Mouse (Mus musculus): ENCODE measurements around the gene Dab1. TPM values are rescaled to one million over a fixed set of nuclear protein-coding genes. Genes with fewer than 3 reads are reported as not detected.

Gene Dab1
- polyA plus RNA-seq, 1 experiment, result 56.8 TPM

DNA sequence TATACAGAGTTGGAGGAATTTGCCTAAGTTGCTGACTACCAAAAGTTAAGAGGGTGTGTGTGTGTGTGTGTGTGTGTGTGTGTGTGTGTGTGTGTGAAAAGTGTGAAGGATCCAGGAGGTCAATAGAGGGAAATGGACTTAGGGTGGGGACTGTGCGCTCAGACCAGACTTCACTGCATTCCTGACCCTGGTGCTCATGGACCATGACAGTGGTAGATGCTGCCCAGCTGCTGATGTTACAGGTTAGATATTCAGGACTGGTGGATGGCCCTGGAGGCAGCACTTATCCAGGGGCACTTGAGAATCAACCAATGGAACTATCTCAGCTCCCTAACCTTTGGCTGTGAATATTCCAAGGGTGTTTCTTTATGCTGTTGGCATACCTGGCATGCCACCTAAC lies 929.1 kb downstream of the Dab1 start:
- no peak for DNase-seq (ENCODE audit: extremely low spot score in 1 of 2, low spot score in 1 of 2)

DNA sequence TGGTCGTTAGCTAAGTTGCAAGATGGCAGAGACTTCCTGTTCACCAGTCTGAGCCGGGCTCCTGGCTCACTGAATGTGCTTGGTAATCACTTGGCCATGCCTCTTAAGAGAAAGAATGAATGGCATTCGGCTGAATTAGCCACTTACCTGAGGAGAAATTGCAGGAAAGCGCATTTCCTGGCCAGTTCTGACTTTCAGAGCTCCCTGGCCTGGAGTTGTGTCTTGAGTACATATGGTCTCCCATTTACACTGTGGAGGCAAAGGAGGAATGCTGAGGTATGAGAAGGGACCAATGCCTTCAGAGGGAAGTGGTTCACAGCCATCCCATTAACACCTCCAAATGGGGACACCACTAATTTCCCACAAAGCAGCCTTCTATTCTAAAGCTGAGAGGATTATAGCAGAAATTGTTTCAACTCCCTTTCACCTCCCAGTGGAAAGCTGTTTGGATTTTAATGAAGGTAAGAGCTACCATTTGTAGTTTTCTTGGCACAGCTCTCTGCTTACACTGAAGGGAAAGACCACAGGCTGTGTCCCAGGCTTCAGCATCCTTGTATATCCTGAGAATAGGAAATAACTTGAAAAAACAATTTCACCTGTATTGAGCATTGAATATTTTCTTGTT lies 931.5 kb downstream of the Dab1 start:
- no peak for DNase-seq (ENCODE audit: extremely low spot score in 1 of 2, low spot score in 1 of 2)

DNA sequence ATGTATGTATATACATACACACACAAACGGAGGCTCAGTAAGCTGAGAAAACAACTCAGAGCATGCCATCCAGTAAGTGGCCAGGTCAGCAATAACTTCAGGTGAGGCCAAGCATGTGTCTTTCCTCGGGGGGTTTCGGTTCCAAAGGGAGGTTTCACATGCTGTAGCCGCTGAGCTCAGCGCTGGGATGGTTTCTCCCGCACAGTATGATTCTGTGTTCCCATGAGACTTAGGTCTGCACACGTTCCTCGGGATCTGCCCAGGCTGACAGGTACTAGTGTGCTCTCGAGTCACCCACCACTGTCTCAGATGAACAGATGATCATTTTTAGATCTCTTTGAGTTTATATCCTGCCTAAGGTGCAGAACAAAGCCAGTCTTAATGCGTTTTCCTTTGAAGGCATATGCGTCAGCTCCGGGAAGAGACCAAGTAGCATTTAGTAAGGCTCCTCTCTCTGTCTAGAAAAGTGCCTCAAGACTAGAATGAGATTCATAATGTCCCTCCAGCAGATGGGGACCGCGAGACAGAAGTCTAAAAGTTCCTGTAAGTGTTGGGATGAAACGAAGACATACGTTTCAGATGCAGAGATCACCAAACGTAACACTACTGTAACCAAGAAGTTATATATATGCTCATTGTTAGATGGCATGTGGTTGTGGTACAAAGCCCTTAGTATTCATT lies 932.4 kb downstream of the Dab1 start:
- peak in 1 of 2 experiments; percentile 30 for DNase-seq (ENCODE audit: extremely low spot score in 1 of 2, low spot score in 1 of 2)

DNA sequence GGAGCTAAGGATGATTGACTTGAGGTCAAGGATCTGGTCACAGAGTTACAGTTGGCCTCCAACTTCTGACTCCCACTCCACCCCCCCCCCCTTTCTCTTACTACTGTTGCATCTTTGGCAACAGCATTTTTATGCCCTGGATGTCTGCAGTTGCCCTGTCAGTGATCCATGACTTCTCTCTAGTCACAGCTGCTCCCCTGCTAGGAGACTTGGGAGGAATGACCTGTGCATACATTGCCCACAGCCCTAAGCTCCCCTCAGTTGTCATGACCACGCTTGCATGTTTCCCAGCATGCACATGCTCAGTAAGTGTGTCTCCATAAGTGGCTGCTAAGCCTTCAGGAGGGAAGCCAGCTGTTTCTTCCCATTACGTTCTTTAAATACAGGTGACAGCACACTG lies 936.2 kb downstream of the Dab1 start:
- DNase-seq (ENCODE audit: extremely low spot score in 1 of 2, low spot score in 1 of 2), result no peak

DNA sequence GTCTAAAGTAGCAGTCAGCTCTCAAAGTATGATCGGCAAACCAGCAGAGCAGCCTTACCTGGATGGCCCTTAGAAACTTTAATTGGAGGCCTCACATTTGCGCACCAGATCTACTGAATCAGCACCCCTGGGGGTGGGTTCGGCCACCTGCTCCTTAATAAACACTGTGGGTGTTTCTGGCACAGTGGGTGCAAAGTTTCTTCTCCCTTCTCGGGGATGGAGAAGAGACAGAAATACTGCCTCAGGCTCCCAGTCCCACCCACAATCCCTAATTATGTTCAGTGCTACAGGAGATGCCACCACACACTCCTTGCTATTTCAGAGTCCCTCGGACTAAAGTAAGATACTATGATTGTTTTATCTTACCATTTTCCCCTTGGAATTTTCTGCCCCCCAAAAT lies 944.4 kb downstream of the Dab1 start:
- peak; percentile 13 to 38 for DNase-seq (ENCODE audit: extremely low spot score in 1 of 2, low spot score in 1 of 2)

DNA sequence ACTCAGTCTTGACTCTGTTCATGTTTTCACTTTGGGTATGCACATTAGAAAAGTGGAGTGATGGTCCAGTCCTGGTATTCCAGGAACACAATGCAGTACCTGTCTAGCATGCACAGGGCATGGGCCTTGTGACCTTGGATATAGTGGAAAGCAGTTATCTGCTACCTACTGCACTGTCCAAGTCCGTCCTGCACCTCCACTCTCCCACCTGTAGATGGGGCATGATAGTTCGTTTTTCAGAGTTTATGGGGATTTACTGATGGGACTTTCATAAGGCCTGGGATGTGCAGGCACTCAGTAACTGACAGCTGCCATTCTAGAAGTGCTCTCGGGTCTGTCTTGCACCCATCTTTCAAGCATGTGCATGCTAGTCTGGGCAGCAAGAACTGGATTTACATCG lies 951.4 kb downstream of the Dab1 start:
- DNase-seq (ENCODE audit: extremely low spot score in 1 of 2, low spot score in 1 of 2), result no peak

DNA sequence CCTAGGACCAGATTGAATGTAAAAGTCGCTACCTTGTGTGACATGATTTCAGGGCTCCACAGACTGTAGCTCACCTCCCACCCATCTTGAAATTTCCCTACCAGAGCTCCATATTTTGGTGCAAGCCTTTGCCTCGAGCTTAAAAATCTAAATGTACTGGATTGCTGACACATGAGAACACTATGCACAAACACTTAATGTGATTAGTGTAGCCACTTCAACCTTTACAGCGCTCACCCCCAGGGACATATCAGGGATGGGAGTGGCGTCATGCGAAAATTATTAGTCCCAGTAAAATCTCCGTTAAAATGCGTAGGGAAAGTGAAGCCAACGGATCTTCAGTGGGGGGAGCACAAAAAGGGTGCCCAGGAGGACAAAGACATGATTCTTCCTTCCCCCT lies 953.3 kb downstream of the Dab1 start:
- no peak for DNase-seq (ENCODE audit: extremely low spot score in 1 of 2, low spot score in 1 of 2)

DNA sequence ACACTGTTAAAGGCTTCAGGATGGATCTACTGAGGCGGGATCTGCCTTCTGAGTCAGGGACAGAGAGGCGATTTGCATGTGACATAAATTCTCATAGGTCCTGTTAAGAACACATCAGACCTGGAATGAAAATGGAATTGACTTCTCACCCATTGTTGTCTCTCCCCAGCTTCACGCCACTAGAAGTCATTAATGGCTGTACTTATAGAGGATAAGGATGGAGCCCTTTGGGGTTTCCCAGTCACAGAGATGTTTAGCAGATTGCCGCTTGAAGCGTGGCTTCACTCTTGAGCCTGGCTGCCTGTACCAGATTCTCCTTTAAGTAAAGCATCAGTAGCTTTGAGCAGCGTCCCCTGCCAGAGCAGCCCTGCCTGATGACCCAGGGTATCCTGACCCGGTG lies 954.3 kb downstream of the Dab1 start:
- no peak for DNase-seq (ENCODE audit: extremely low spot score in 1 of 2, low spot score in 1 of 2)

DNA sequence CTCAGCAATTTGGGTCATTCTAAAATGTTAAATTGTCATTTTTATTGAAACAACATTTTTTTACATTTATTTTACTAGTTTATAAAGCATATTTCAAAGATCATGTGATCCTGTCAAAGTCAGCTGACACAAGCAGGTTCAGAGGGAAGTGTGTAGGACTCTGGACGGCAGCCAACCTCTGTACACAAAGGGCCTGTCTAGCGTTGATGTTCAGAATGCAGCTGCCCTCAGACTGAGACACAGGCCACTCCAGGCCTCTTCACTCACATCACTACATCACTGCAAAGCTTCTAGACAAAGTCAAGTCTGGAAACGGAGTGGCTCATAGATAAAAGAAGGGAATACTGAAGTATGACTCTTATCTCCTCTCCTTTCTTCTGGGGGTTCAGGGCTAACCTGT lies 959.2 kb downstream of the Dab1 start:
- no peak for DNase-seq (ENCODE audit: extremely low spot score in 1 of 2, low spot score in 1 of 2)

DNA sequence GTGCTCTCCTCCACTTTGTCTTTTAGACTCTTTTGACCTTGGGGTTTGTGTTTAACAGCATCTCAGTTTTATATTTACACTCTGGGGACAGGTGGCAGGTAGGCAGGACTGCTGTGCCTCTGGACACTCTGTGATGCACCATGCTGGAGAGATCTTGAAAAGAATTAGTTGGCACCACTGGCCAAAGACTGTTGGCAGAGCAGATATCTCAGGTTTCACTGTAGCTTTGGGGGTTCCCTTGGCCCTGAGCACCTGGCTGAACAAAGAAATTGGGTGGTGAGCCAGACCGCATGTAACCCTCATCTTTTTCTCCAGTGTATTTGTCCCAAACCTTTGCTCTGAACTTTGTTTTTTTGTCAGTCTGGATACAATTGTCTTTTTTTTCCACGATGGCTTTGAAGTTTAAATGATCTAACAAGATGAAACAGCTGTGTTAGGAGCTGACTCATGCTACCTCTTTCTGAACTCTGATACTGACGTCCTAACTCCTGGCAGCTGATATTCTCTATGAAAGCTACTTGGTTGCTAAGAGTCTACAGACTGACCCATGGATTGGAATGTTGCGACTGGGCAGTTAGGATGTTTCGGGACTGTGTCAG lies 960.9 kb downstream of the Dab1 start:
- no peak for DNase-seq (ENCODE audit: extremely low spot score in 1 of 2, low spot score in 1 of 2)

DNA sequence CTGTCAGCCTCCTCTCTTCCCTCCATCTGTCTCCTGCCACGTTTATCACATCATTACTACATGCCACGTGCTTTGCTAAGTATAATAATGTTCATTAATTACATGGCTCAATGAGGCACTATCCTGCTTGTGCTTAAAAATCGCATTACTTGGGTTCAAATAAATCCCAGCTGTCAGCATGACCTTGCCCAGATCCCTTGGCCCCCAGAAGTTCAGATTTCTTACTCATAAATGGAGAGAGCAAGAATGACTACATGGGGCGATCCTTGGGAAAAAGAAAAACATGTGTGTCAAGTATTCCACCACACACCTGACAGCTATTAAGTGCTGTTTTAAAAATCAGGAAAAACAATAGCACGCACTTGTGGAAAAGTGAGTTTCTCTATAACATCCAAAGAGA lies 963.6 kb downstream of the Dab1 start:
- no peak for DNase-seq (ENCODE audit: extremely low spot score in 1 of 2, low spot score in 1 of 2)

DNA sequence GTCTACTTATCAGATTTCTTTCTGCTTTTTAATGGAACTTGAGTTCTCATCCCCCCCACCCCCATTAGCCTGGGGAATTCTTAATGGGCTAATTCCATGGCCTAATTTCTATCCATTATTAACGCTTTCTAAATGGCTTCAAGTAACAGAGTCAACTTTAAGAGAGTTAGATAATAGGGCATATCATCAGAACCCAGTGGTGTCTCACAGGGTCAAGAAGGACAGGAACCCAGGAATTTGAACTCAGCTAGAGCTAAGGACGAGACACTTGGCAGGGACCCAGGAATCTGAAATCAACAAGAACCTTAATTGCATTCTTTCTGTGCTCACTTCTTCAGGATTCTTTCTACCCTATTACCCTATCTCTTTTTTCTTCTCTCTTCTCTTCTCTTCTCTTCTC lies 968.7 kb downstream of the Dab1 start:
- DNase-seq (ENCODE audit: extremely low spot score in 1 of 2, low spot score in 1 of 2), result no peak

DNA sequence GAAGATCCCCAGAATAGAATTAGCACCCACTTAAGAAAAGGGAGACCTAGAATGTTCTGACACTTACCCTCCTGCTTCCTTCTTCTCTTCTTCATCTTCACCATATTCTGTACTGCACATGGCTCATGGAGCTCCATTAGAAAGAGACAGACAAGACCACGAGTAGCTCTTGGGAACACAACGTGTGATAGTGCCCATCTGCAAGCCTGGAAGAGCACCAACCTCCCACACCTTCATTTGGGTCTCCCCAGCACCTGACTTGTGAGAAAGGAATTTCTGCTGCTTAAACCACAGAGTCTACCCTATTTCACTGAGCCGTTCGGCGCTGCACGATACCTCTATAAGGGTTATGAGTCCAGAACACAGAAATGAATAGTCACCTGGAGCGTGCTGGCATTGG lies 977.8 kb downstream of the Dab1 start:
- DNase-seq (ENCODE audit: extremely low spot score in 1 of 2, low spot score in 1 of 2), result peak in 1 of 2 experiments; percentile 38

DNA sequence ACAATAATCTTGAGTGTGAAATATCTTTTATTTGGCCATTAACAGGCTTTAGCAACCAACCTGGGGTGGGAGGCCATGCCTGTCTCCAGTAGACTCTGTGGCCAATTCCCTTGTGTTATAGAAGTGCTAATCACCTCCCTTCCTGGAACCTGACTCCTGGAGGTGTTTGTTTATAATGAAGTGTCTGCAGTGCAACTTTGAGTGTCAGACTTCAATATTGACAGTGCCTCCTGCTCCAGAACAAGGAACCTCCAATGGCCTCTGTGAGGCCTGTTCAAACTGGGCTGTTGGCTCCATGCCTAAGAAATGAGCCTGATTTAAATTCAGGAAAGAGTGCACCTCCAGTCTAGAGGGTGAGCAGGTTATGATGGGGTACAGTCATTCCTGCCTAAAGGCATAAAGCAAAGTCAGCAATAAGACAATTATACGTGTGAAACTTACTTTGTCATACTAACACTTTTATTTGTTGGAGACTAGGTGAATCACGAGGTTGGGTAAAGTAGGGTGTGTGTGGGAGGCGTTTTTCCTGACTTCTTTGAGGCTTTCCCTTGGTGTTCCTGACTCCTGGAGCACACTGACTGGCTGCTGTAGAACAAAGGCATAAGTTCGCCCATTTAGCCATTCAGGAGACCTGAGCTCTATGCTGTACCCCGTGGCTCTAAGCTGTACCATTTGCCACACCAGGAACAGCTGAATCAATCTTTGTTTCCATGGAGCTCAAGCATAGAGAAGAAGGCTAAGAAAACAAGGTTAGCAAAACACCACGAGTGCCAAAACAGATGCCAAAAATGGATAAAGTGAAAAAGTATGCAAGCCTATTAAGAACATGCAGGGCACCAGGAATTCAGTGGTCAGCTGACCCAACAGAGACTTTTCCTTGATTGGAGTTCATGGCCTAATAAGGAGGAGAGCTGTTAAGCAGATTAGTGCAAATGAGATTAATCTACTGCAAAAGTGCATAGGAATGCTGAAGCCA lies 978.6 kb downstream of the Dab1 start:
- DNase-seq (ENCODE audit: extremely low spot score in 1 of 2, low spot score in 1 of 2), result peak in 1 of 2 experiments; percentile 41

DNA sequence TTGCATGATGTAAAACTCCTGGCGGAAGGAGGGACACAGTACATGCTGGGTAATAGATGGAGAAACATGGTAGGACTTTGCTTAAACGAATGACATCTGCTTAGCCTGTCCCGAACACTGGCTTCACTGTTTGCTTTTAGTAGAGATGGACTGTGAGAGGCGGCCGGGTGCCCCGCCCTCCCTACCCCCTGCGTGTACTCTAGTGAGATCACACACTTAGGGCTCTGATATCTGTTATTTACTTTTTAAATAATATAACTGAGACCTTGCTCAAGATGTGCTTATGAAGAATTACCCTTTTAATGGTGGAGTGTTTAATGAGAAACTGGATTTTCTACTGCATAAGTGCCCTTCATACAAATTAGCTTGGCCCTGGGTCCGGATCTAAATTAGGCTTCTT lies 983.6 kb downstream of the Dab1 start:
- no peak for DNase-seq (ENCODE audit: extremely low spot score in 1 of 2, low spot score in 1 of 2)

DNA sequence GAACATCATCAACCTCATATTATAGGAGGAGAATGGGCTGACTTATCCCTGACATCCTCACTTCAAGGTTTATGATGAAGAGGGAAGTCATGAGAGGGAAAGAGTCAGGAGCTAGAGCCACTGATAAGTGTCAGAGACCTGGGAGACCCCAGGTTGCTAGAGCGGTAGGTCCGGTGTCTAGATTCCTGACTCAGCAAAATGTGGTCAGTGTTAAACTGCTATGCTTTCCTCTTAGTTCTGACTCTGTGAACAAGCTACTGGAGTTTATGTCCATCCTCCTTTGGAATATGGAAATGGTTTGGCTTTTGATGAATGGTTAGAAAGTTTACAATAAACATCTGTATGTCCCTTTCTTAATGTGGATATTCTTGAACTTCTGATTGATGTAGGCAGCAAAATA lies 985.1 kb downstream of the Dab1 start:
- DNase-seq (ENCODE audit: extremely low spot score in 1 of 2, low spot score in 1 of 2), result no peak

DNA sequence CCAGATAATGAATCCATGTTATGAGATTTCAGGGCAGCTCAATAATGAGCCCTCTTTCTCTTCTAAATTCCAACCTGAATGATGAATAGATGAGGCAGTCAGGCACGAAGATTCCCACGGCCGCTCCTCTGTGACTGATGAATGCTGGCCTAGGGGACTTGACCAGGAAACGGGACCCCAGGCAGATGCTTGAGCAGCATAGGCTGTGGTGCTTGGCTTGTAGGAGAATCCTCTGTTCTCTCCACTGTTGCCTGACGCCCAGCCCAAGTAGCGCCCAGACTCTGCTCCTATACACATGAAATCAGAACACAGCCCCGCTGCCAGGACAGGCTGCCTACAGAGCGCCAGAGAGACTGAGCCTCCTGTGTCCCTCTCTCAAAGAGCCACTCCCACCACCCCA lies 987.7 kb downstream of the Dab1 start:
- DNase-seq (ENCODE audit: extremely low spot score in 1 of 2, low spot score in 1 of 2), result no peak

DNA sequence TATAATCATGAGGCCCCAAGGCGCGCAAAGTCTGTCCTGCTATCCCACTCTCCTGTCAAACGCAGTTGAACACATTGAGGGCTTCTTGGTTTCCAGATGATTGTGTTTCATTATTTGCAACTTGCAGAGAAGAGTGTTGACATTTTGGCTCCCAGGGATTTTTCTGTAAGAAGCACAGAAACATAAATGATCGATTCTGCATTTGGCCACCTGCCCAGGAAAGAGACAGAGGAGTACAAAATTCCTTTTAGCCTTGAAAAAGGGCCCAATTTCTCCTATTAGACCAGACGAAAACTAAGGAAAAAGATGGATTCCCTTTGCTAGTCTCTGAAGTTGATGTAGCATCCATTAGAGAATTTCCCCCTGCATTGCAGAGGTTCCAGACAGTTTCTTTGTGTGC lies 988.5 kb downstream of the Dab1 start:
- DNase-seq (ENCODE audit: extremely low spot score in 1 of 2, low spot score in 1 of 2), result peak in 1 of 2 experiments; percentile 40

DNA sequence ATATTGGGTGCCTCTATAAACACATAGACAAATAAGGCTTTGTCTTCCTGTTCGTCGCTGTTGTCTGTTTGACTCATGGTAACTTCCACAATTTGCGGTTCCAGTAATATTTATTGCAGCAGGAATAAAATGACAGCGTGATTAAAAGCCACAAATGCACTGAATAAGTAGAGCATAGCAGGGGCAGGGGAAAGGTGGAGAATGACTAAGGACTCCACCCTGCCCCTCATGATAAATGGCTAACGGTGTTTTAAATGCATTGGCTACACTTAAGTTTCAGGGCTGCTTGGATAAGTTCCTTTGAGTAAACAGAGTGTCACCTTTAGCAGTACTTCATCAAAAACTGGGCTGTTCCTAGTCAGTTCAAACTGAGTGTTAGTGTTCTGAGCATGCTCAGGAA lies 1000.3 kb downstream of the Dab1 start:
- no peak for DNase-seq (ENCODE audit: extremely low spot score in 1 of 2, low spot score in 1 of 2)

DNA sequence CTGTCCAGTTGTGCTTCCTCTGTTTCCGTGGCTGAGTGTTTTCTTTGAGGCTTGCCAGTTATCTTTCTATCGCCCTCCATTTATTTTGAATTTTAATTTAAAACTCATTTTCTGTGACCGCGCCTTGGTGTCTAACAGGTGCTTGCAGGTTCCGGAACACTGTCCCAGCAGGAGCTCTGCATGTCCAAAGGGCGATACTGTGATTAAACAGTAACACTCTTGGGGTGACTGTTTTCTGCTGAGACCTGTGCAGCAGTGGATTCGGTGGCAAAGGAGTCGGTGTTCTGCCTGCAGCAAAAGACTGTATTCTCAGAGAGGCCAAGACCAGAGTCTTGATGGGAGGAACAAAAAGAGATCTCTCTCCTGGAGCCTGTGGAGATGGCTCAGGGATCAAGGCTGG lies 1006.2 kb downstream of the Dab1 start:
- no peak for DNase-seq (ENCODE audit: extremely low spot score in 1 of 2, low spot score in 1 of 2)

DNA sequence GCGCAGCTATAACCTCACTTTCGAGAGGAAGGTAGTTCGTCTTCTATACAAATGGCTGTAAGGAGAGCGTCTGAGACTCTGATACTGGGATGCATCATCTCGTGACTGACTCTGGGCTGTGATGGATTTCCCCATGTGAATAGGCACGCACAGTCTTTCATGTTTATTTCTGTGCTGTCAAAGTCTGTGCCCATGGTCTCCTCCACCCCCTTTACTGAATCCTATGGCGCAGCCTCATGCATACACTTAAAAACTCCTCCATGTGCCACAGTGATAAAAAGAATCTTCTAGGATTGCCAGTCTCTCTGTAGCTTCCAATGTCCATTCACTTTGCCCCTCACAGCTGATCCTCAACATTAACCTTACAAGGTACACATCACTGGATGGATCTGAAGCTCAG lies 1009.5 kb downstream of the Dab1 start:
- no peak for DNase-seq (ENCODE audit: extremely low spot score in 1 of 2, low spot score in 1 of 2)
